Mouse (Mus musculus) hindbrain, postnatal 0 days (tissue): ENCODE data around the gene Timp3. TPM values are rescaled to one million over a fixed set of nuclear protein-coding genes. Genes with fewer than 3 reads are reported as not detected.

Source experiments
- ATAC-seq: fragments of 200-750 bp; cut with Nextera tagmentation; 2 replicates; pipeline ENCODE4 v1.8.0; 2017; ENCODE audit warnings: mild to moderate bottlenecking, moderate TSS enrichment, moderate library complexity
- DNase-seq: peaks from one replicate; pipeline ENCODE4 v3.0.0-alpha.2; 2015; ENCODE audit warnings: low spot score
- H3K27ac ChIP-seq: fragments of 300-500 bp; sonication (generic); 2 replicates; pipeline ENCODE4 v1.5.1; 2014; ENCODE audit warnings: mild to moderate bottlenecking
- H3K27me3 ChIP-seq: fragments of 300-500 bp; sonication (generic); 2 replicates; pipeline ENCODE4 v1.6.1; 2014; ENCODE audit warnings: low read length, mixed read lengths; ENCODE audit not compliant: insufficient read depth
- H3K36me3 ChIP-seq: fragments of 300-500 bp; sonication (generic); 2 replicates; pipeline ENCODE4 v1.6.1; 2014; ENCODE audit warnings: low read length, mixed read lengths; ENCODE audit not compliant: insufficient read depth
- H3K4me1 ChIP-seq: fragments of 300-500 bp; sonication (generic); 2 replicates; pipeline ENCODE4 v1.6.1; 2014; ENCODE audit warnings: antibody characterized with exemption, low read length, mixed read lengths; ENCODE audit not compliant: insufficient read depth
- H3K4me2 ChIP-seq: fragments of 300-500 bp; sonication (generic); 2 replicates; pipeline ENCODE4 v1.6.1; 2014; ENCODE audit warnings: low read depth, mild to moderate bottlenecking, low read length, moderate library complexity, mixed read lengths
- H3K4me3 ChIP-seq: fragments of 300-500 bp; sonication (generic); 2 replicates; pipeline ENCODE4 v1.5.1; 2014; ENCODE audit warnings: low read length
- H3K9ac ChIP-seq: fragments of 300-500 bp; sonication (generic); replicated peaks from 2 replicates; pipeline ENCODE4 v1.6.1; 2014; ENCODE audit warnings: mild to moderate bottlenecking, low read length, moderate library complexity, mixed read lengths
- H3K9me3 ChIP-seq: fragments of 300-500 bp; sonication (generic); 2 replicates; pipeline ENCODE4 v1.6.1; 2016; ENCODE audit warnings: low read length, mixed read lengths
- CTCF ChIP-seq: IDR thresholded peaks from 2 replicates; pipeline ENCODE4 v1.5.1; 2016; ENCODE audit warnings: antibody characterized with exemption, control low read depth, low read depth
- WGBS: fragments of 180-500 bp; shearing (Covaris S2); extraction: QIAGEN DNeasy Blood & Tissue Kit; methylation state at CpG from one replicate; pipeline ENCODE4 v1.1.7; 2014; 5-methylcytosine and 5-hydroxymethylcytosine counted together
- polyA plus RNA-seq: library from polyadenylated mRNA; unstranded; fragments of >200 nt; fragmentation: Nextera tagmentation; extraction: Ambion mirVana; gene quantifications from 2 replicates; pipeline ENCODE4 v1.2.1, GENCODE M21; 2015
- total RNA-seq: library from RNA; depleted of rRNA; stranded (reverse); fragments of >200 nt; gene quantifications from 2 replicates; pipeline ENCODE4 v1.2.3, GENCODE M21; 2014

Timp3 gene
- total and polyA plus RNA-seq, 2 experiments from 2014 or later: 60.0 to 162 TPM

DNA sequence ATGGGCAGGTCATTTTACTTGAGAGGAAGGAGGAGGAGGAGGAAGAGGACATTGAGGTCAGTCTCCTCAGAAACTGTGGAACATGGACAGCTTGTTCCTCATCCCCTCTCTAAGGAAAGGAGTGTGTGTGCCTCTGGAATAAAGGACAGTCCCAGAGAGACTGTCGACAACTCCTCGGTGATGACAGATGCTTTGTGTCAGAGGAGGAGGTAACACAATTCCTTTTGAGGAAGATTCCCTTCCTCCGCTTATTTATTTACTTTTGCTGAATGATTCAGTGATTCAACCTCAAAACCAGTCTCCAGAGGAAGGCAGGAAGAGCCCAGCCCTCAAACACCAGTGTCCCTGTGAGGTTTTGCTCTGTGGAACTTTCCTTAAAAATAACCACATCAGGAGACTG is 29.9 kb upstream of the Timp3 start:
- no peak overlapping the region for H3K27ac ChIP-seq
- H3K36me3 ChIP-seq: no peaks in the 10 kb centered on the region
- no peaks in the 10 kb centered on the region for H3K4me1 ChIP-seq
- TF ChIP-seq CTCF: no peak
- ATAC-seq: no peak
- DNase-seq: no peak
- H3K27me3 ChIP-seq: no peaks in the 10 kb centered on the region
- H3K9me3 ChIP-seq: no peaks in the 10 kb centered on the region
- no peak overlapping the region for H3K4me2 ChIP-seq
- H3K4me3 ChIP-seq: no peak overlapping the region
- no peak overlapping the region for H3K9ac ChIP-seq
- 72% methylated on average over 3 of the region's 3 CpGs for WGBS

- DNase-seq (no peak), ATAC-seq (no peak)
- no peaks in the 10 kb centered on the region for H3K4me1 ChIP-seq
- no peak overlapping the region for H3K27ac ChIP-seq
- no peaks in the 10 kb centered on the region for H3K27me3 ChIP-seq
- H3K9ac ChIP-seq: no peak overlapping the region
- no peaks in the 10 kb centered on the region for H3K9me3 ChIP-seq
- no peak overlapping the region for H3K4me2 ChIP-seq
- WGBS: 82% methylated on average over 3 of the region's 3 CpGs
- no peak for TF ChIP-seq CTCF
- no peak overlapping the region for H3K4me3 ChIP-seq
- no peaks in the 10 kb centered on the region for H3K36me3 ChIP-seq
Observed at GRCm38 (mm10) chr10:86272826-86273225, 27.3 kb upstream of the Timp3 start.

DNA sequence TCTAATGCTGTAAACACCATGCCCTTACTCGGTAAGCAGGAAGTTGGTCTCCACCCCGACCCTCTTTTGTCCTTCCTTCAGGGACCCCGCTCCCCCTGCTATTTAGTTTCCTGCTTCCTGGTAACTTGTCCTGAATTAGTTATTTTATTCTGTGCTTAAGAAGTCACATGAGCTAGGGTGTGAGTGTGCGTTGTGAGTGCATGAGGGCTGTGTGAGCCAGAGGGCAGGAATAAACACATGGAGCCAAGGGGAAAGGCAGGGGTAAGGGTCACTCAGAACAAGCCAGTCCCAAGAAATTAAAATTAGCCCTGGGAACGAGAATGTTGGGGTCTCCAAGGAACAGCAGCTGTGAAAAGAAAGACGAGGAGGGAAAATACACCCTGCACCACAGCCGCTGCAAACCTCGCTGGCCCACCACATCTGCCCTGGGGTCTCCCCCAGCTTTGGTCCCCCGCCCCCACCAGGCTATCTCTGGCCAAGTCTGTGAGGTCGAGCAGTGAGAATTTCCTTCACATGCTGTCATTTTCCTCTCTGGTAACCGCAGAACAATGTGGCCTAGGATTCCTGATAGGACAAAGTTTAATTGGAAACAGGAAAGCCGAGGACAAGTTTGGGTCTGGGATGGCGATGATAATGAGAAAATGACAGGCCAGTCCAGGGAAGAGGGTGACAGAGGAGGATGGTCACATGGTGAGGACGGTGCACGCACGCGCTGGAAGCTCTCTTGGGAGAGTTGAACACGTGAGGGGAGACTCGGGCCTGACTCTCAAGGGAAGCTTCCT is 26.6 kb upstream of the Timp3 start:
- Histone ChIP-seq H3K27me3 (no peaks in the 10 kb centered on the region), H3K27ac (no peak overlapping the region), H3K36me3 (no peaks in the 10 kb centered on the region), H3K9ac (no peak overlapping the region), H3K4me2 (no peak overlapping the region), H3K4me1 (no peaks in the 10 kb centered on the region), H3K4me3 (no peak overlapping the region), H3K9me3 (no peaks in the 10 kb centered on the region)
- DNase-seq: no peak
- TF ChIP-seq CTCF: no peak
- 72% methylated on average over 19 of the region's 19 CpGs for WGBS
- ATAC-seq: no peak

DNA sequence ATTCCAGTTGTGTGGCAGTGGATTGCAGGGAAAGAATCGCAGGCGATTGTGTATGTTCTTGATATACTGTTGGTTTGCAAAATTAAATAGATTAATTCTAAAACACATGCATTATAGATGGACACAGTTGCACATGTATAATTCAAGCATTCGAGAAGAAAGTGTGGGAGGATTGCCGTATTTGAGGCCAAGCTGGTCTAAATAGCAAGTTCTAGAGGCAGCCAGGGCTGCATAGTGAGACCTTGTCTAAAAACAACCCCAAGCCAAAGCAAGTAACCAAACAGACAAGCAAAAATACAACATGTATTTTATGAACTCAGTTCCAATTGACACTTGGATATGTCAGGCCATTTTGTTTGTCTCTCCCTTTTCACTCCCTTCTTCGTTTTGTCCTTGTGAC is 24.6 kb upstream of the Timp3 start:
- Histone ChIP-seq H3K9me3 (no peaks in the 10 kb centered on the region), H3K4me1 (no peaks in the 10 kb centered on the region), H3K36me3 (no peaks in the 10 kb centered on the region), H3K27me3 (no peaks in the 10 kb centered on the region), H3K9ac (no peak overlapping the region), H3K27ac (no peak overlapping the region), H3K4me3 (no peak overlapping the region), H3K4me2 (no peak overlapping the region)
- no peak for TF ChIP-seq CTCF
- DNase-seq: no peak
- WGBS: 86% methylated on average over 5 of the region's 5 CpGs
- no peak for ATAC-seq

GRCm38 (mm10) chr10:86277327-86277726 is 22.8 kb upstream of the Timp3 start:
- ATAC-seq (no peak), DNase-seq (no peak)
- 84% methylated on average over 5 of the region's 5 CpGs for WGBS
- TF ChIP-seq CTCF: no peak
- Histone ChIP-seq H3K27ac (no peak overlapping the region), H3K27me3 (no peaks in the 10 kb centered on the region), H3K4me1 (no peaks in the 10 kb centered on the region), H3K36me3 (no peaks in the 10 kb centered on the region), H3K9ac (no peak overlapping the region), H3K4me2 (no peak overlapping the region), H3K4me3 (no peak overlapping the region), H3K9me3 (no peaks in the 10 kb centered on the region)

GRCm38 (mm10) chr10:86278481-86278880 is 21.7 kb upstream of the Timp3 start:
- Histone ChIP-seq H3K9me3 (no peaks in the 10 kb centered on the region), H3K9ac (no peak overlapping the region), H3K4me2 (no peak overlapping the region), H3K4me3 (no peak overlapping the region), H3K4me1 (no peaks in the 10 kb centered on the region), H3K27me3 (no peaks in the 10 kb centered on the region), H3K36me3 (no peaks in the 10 kb centered on the region), H3K27ac (no peak overlapping the region)
- ATAC-seq (no peak), DNase-seq (no peak)
- no peak for TF ChIP-seq CTCF
- WGBS: 81% methylated on average over 2 of the region's 2 CpGs

- WGBS: 88% methylated on average over 7 of the region's 7 CpGs
- no peak for TF ChIP-seq CTCF
- no peak overlapping the region for H3K4me3 ChIP-seq
- H3K36me3 ChIP-seq: no peaks in the 10 kb centered on the region
- no peak for DNase-seq
- H3K4me1 ChIP-seq: no peaks in the 10 kb centered on the region
- no peak for ATAC-seq
- H3K9me3 ChIP-seq: no peaks in the 10 kb centered on the region
- H3K9ac ChIP-seq: no peak overlapping the region
- no peaks in the 10 kb centered on the region for H3K27me3 ChIP-seq
- no peak overlapping the region for H3K27ac ChIP-seq
- H3K4me2 ChIP-seq: no peak overlapping the region
Observed at GRCm38 (mm10) chr10:86279579-86280168, 20.5 kb upstream of the Timp3 start.
